Mouse (Mus musculus) fat pad, adult 2 months (tissue): Measurements from ENCODE around the gene Krtap5-5.
"Not testable (repeated sequence)": the region's sequence is repeated elsewhere in the genome, so short reads cannot be mapped to it uniquely, and the experiment has no call there.

Experiments used
- DNase-seq: peaks from one replicate; pipeline ENCODE4 v3.0.0-alpha.2; 2011; ENCODE audit warnings: low read depth, low spot score; ENCODE audit errors: extremely low read depth

Gene Krtap5-5

DNA sequence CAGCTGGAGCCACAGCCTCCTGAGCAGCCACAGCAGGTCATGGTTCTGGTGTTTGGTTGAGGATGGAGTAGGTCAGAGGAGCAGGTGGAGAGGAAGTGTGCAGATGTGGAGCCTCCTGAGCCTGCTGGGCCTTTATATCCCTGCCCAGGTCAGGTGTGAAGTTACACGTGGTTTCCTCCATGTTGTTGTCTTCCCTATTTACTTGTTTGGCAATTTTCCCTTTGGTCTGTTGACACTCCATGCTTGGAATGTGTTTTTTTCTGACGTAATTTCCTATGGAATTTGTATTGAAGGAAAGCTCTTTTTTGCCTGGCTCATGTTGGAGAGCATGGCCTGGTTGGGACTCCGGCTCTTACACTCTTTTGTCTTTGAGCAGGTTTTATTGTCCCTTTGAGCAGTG, at the start of gene Krtap5-5:
Krtap5-5 (minus strand) TSS at position 101 of the 400 bp plus-strand sequence.
- DNase-seq = not testable (repeated sequence)

DNA sequence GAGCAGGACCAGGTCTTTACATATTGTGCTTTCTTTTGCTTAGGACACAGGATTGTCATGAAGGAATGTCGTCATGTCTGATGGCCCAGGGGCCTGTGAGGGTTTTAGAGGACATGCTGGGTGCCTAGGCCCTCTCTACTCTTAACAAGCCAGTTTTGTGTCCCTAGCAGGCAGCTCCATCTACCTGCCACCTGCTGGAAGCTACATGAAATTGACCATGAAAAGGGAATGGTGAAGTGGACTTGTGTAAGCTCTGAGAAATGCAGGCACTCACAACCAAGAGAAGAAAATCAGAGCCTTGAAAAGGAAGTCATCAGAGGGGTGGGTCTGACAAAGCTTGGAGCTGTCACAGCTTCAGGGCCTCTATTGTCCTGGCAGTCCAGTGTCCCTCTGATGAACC, 49.5 kb upstream of the Krtap5-5 start:
- DNase-seq = not testable (repeated sequence)

DNA sequence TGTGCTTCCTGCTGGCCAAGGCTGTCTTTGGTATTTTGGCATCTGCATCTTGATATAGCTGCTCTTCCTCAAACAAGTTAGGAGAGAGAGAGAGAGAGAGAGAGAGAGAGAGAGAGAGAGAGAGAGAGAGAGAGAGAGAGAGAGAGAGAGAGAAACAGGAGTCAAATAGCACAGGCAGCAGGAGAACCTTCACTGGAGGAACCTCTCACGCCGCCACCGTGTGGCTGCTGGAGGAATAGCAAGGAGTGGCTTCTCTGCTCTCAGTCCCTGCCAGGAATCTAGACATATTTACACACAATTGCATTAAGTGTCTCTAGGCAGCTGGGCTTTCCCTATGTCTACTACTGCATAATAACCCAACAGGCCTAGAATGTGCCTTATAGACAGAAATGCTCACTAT, 48.4 kb upstream of the Krtap5-5 start:
- DNase-seq = not testable (repeated sequence)

DNA sequence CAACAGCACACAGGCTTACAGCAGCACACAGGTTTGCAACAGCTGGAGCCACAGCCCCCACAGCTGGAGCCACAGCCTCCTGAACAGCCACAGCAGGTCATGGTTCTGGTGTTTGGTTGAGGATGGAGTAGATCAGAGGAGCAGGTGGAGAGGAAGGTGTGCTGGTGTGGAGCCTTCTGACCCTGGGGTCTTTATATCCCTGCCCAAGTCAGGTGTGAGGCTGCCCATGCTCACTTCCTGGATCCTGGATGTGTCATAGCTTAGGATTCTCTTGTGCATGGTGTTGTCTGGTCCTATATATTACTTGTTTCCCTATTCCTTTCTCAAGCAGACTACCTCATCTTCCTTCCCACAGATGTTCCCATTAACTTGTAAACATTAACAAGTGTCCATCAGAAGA, 44.5 kb upstream of the Krtap5-5 start, which contains the start of gene Gm4559:
Gm4559 (minus strand) TSS at position 101 of the 400 bp plus-strand sequence.
- DNase-seq = not testable (repeated sequence)

DNA sequence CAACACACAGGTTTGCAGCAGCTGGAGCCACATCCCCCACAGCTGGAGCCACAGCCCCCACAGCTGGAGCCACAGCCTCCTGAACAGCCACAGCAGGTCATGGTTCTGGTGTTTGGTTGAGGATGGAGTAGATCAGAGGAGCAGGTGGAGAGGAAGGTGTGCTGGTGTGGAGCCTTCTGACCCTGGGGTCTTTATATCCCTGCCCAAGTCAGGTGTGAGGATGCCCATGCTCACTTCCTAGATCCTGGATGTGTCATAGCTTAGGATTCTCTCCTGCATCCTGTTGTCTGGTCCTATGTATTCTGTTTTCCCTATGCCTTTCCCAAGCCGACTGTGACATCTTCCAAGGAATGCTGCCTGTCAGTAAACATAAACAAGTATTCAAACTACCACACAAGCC, 28.5 kb upstream of the Krtap5-5 start, which contains the start of gene Gm2431:
Gm2431 (minus strand) TSS at position 101 of the 400 bp plus-strand sequence.
- DNase-seq = not testable (repeated sequence)

DNA sequence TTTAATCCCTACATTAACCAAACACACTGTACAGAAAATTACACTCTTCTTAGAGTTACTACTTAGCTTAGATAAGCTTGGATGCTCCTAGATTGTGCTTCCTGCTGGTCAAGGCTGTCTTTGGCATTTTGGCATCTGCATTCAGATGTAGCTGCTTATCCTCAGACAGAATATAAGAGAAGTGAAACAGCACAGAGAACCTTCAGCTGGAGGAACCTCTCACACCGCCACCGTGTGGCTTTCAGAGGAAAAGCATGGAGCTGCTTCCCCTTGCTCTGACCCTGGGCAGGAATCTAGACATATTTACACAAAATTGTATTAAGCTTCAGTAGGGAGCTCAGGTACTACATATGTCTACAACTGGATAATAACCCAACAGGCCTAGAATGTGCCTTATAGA, 25.7 kb upstream of the Krtap5-5 start:
- no peak for DNase-seq

DNA sequence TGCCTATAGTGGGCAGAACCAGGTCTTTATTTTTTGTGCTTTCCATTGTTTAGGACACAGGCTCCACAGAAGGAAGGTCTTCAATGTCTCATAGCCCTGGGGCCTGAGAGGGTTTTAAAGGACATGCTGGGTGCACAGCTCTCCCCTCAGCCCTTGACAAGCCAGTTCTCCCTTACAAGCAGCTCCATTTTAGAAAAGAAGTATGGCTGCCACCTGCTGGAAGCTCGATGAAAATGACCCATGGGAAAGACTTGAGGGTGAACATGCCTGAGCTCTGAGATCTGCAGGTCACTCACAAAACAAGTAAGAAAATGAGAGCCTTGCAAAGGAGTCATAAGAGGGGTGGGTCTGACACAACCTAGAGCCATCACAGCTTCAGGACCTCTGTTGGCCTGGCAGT, 20.1 kb upstream of the Krtap5-5 start:
- no peak for DNase-seq

DNA sequence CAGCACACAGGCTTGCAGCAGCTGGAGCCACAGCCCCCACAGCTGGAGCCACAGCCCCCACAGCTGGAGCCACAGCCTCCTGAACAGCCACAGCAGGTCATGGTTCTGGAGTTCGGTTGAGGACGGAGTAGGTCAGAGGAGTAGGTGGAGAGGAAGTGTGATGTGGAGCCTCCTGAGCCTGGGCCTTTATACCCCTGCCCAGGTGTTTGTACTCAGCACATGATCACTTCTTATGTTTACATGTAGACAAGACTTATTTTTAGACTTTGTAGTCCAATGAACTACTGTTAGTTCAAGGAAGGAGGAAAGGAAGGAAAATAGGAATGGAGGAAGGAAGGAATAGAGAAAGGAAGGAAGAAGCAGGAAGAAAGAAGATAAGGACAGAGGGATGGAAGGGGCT, 11.2 kb upstream of the Krtap5-5 start, which contains the start of gene Gm40460:
Gm40460 (minus strand) TSS at position 101 of the 400 bp plus-strand sequence.
- DNase-seq = no peak

DNA sequence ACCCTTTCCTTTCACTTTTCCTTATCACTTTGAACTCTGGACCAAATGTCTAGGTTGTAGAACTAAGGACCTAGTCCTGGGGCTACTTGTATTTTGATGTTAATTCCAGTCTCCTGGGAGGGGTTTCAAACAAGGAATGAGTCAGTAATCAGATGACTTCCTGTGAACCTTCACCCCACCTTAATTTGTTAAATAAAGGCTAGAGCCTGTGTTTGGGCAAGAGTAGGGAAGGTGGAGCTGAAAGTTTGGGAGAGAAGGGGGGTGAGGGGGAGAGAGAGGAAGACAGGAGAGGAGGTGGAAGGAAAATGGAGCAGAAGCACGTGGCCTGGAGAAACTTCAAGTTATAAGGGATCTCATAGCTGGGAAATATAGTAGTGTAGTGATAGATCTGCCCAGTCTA, 1.8 kb upstream of the Krtap5-5 start:
- no peak for DNase-seq

DNA sequence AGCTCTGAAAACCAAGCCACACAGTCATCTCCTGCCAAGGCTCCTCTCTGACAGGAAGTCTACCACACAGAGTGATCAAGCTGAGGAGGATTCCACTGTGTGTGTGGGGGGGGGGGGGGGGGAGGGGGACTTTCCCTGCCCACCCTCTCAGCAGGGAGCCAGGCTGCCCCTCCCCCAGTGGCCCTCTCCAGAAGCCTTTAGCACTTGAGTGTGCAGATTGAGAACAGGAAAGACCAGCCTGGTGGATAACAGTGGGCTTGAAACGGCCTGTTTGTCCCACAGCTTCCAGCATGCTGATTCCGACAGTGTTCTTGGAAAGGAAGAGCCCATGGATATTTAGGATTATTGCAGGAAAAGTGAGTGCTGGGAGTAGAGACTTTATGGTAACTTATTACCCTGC, 5.3 kb downstream of the Krtap5-5 start:
- no peak for DNase-seq

DNA sequence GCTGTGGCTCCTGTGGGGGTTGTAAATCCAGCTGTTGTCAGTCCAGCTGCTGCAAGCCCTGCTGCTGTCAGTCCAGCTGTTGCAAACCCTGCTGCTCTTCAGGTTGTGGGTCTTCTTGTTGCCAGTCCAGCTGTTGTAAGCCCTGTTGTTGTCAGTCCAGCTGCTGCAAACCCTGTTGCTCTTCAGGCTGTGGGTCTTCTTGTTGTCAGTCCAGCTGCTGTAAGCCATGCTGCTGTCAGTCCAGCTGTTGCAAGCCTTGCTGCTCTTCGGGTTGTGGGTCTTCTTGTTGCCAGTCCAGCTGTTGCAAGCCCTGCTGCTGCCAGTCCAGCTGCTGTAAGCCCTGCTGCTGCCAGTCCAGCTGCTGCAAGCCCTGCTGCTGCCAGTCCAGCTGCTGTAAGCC, 17.6 kb downstream of the Krtap5-5 start:
- DNase-seq = not testable (repeated sequence)

DNA sequence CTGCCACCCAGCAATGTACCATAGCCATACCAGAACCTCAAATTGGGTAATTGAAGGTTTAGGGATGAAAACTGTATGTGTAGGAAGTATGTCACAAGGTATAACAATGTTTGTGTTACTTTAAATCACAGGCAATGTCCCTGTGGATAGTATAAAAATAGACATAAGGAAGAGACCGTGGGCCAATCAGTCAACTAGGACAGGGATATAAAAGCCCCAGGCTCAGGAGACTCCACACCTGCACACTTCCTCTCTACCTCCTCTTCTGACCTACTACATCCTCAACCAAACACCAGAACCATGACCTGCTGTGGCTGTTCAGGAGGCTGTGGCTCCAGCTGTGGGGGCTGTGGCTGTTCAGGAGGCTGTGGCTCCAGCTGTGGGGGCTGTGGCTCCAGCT, 18.2 kb downstream of the Krtap5-5 start, which contains the start of gene Gm7579:
Gm7579 (plus strand) TSS at position 301 of the 400 bp plus-strand sequence.
- no peak for DNase-seq

DNA sequence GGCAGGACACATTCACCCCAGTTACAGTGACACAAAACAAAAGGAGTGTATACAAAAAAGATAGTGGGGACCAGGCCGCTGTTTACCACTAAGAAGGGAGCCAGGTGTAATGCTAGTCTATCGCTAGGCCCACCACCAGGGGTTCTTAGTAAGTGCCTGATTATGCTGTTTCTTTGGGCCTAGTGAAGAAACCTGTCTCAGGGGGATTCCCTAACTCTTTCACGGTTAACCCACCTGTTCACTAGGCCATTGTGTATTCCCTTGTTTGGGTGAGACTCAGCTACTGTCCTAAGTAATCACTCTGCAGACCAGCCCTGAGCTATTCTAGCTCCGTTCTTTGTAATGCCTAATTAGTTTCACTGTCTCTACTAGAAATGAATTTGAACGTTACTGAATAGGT, 22.9 kb downstream of the Krtap5-5 start:
- DNase-seq = not testable (repeated sequence)

DNA sequence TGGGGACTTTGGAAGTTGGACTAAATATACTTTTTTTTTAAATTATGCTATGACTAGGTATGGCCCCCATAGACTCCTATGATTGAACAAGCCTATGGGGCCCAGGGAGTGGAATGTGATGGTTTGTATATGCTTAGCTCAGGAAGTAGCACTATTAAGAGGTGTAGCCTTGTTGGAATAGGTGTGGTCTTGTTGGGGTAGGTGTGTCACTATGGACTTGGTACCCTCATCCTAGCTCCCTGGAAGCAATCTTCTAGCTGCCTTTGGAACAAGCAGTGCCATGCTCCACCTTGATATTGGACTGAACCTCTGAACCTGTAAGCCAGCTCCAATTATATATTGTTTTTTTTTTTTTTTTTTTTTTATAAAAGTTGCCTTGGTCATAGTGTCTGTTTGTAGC, 24.3 kb downstream of the Krtap5-5 start:
- no peak for DNase-seq

DNA sequence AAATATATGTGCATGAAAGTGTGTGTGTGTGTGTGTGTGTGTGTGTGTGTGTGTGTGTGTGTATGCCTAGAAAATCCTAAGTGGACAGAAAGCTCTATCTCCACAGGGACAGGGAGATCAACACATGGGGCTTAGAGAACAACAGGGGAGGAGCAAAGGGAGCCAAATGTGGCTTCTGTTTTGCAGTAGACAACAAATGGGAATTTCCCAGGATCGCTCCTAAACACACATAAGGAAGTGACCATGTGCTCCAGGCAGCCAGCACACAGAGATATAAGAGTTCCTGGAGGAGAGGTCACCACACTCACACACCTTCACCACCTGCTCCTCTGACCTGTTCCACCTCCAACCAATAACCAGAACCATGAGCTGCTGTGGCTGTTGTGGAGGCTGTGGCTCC, 28.7 kb downstream of the Krtap5-5 start, which contains the start of gene Krtap5-3:
Krtap5-3 (plus strand) TSS at position 301 of the 400 bp plus-strand sequence.
- DNase-seq = no peak

DNA sequence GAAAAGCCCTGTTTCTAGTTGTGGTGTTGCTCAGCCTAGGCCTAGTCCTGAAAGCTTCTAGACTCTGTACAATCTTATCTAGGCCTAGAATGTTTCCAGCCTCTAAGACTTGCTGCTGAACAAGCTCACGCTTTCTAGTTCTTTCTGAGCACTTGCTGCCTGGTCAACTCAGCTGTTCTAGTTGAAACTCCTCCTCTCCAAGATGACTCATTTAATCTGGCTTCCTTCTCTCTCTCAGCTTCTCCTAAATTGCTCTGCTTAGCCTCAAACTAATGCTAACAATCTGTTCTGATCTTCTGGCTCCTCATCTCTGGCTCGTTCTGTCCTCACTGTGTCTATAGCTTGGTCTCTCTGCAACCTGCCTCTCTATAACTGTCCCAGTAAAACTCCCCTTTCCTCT, 31.0 kb downstream of the Krtap5-5 start:
- no peak for DNase-seq

DNA sequence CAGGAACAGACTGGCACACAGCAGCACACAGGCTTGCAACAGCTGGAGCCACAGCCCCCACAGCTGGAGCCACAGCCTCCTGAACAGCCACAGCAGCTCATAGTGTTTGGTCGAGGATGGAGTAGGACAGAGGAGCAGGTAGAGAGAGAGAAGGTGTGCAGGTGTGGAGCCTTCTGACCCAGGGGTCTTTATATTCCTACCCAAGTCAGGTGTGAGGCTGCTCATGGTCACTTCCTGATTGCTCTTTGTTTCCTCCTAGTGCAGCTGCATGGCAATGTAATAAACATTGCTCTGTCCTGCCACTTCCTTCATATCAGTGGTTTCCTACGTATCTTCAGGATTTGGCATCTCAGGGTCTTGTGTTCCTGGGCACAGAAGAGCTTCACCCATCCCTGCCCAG, 39.5 kb downstream of the Krtap5-5 start, which contains the start of gene Gm10153:
Gm10153 (minus strand) TSS at position 101 of the 400 bp plus-strand sequence.
- no peak for DNase-seq

DNA sequence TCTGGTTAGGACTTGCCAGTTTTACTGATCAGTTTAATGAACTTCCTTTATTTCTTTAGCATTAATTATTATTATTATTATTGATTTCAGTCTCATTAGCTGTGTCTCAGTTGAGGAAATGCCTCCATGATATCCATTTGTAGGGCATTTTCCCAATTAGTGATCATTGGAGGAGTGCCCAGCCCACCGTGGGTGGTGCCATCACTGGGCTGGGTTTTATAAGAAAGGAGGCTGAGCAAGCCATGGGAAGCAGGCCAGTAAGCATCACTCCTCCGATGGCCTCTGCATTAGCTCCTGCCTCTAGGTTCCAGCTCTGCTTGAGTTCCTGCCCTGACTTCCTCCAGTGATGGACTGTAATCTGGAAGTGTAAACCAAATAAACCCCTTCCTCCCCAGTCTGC, 41.6 kb downstream of the Krtap5-5 start:
- no peak for DNase-seq

DNA sequence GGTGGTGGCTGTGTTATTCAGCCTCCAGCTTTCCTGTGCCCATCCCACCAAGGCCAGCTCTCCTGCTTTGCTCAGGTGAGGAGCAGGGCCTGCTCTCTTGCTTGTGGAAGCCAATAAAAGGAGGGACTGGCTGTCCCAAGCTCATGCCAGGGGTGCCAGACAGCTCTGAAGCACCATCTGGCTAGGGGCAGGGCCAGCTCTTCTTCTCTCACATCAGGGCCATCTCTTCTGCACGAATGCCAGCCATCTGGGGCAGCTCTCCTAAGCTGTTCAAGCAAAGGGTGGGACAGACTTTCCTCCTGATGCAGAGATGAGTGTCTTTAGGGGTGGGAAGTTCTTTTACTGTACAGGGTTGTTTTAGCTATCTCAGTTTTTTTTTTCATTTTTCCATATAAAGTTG, 48.8 kb downstream of the Krtap5-5 start:
- no peak for DNase-seq
